Mouse (Mus musculus) E14TG2a.4 (cell line): ENCODE results near the gene Edem1.

Experiments used
- CTCF ChIP-seq: conservative IDR thresholded peaks from 2 replicates; pipeline ENCODE4 v1.5.1; 2014; ENCODE audit warnings: low read length
- NANOG ChIP-seq: IDR thresholded peaks from 2 replicates; pipeline ENCODE4 v1.6.1; 2014; ENCODE audit warnings: borderline replicate concordance, low read length, mixed read lengths
- POU5F1 ChIP-seq: IDR thresholded peaks from 2 replicates; pipeline ENCODE4 v1.6.1; 2014; ENCODE audit warnings: low read length, borderline replicate concordance

DNA sequence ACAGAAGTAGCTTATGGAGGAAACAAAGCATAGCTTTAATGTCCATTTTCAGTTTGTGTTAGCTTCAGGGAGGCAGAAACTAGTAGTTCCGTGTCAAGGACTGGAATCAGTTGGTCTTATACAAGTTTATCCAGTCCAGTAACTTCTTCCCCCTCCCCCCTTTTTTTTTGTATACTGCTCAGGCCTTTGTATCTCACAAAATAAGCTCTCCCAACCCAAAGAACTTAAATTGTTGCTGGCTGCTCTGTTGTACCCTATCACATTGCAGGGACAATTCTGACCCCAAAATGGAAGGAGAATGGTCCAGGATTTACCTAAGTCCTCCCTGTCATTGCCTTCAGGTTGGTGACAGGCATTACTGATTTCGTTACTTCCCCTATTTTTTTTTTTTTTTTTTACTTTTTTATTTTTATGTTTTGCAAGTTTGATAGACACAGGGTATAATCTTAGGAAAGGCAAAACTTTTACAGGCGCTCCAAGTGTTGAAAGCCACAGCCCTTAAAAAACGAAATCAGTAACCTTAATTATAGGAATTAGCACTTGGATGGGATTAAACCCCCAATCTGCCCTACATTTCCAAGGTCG lies 1.0 kb upstream of the Edem1 start:
- TF ChIP-seq CTCF (no peak), POU5F1 (no peak), NANOG (no peak)
